Mouse (Mus musculus): ENCODE results near the gene Rars. TPM values are rescaled to one million over a fixed set of nuclear protein-coding genes. Genes with fewer than 3 reads are reported as not detected.
A peak's percentile ranks its signal among the peaks of the same experiment; 100 is the strongest.

The Rars gene
- total and polyA plus RNA-seq, 2 experiments from 2014 or later = 27.4 to 56.6 TPM

- no peak for TF ChIP-seq CTCF (IDR thresholded peaks at IDR 0.05; ENCODE audit: low read depth)
- WGBS = 43% methylated on average over 2 of the region's 2 CpGs
- Histone ChIP-seq H3K9me3 (ENCODE audit: low read length) (no peaks in the 10 kb centered on the region), H3K4me3 (ENCODE audit: low read length) (no peak overlapping the region), H3K27ac (no peak overlapping the region), H3K27me3 (ENCODE audit: insufficient read depth, low read length) (no peaks in the 10 kb centered on the region), H3K36me3 (ENCODE audit: insufficient read depth, low read length) (peaks cover 23% of the 10 kb centered on the region; the same call in 1 of the 2 replicates), H3K9ac (replicated peaks; ENCODE audit: low read length) (no peak overlapping the region), H3K4me2 (ENCODE audit: low read depth, low read length) (no peak overlapping the region), H3K4me1 (ENCODE audit: insufficient read depth, low read length) (no peaks in the 10 kb centered on the region)
- ATAC-seq (no peak), DNase-seq (ENCODE audit: low spot score) (no peak)
Observed at GRCm38 (mm10) chr11:35788443-35788842, 45.9 kb downstream of the Rars start.

GRCm38 (mm10) chr11:35784537-35784936 is 49.8 kb downstream of the Rars start:
- Histone ChIP-seq H3K27me3 (ENCODE audit: insufficient read depth, low read length) (no peaks in the 10 kb centered on the region), H3K4me2 (ENCODE audit: low read depth, low read length) (no peak overlapping the region), H3K9ac (replicated peaks; ENCODE audit: low read length) (no peak overlapping the region), H3K36me3 (ENCODE audit: insufficient read depth, low read length) (peaks cover 38% of the 10 kb centered on the region), H3K4me3 (ENCODE audit: low read length) (no peak overlapping the region), H3K9me3 (ENCODE audit: low read length) (no peaks in the 10 kb centered on the region), H3K4me1 (ENCODE audit: insufficient read depth, low read length) (no peaks in the 10 kb centered on the region), H3K27ac (no peak overlapping the region)
- ATAC-seq (no peak), DNase-seq (ENCODE audit: low spot score) (no peak)
- WGBS = 99% methylated on average over 4 of the region's 4 CpGs
- TF ChIP-seq CTCF (IDR thresholded peaks at IDR 0.05; ENCODE audit: low read depth) = peak; percentile 20; the same call in 1 of the 2 replicates

- WGBS = 93% methylated on average over 3 of the region's 3 CpGs
- H3K4me2 ChIP-seq (ENCODE audit: low read depth, low read length) = no peak overlapping the region
- H3K4me1 ChIP-seq (ENCODE audit: insufficient read depth, low read length) = no peaks in the 10 kb centered on the region
- H3K9me3 ChIP-seq (ENCODE audit: low read length) = no peaks in the 10 kb centered on the region
- H3K27me3 ChIP-seq (ENCODE audit: insufficient read depth, low read length) = no peaks in the 10 kb centered on the region
- H3K4me3 ChIP-seq (ENCODE audit: low read length) = no peak overlapping the region
- no peak for TF ChIP-seq CTCF (IDR thresholded peaks at IDR 0.05; ENCODE audit: low read depth)
- no peak overlapping the region for H3K9ac ChIP-seq (replicated peaks; ENCODE audit: low read length)
- H3K27ac ChIP-seq = no peak overlapping the region
- DNase-seq (ENCODE audit: low spot score) = no peak
- H3K36me3 ChIP-seq (ENCODE audit: insufficient read depth, low read length) = peaks cover 44% of the 10 kb centered on the region
- ATAC-seq = no peak
Observed at GRCm38 (mm10) chr11:35784002-35784401, 50.3 kb downstream of the Rars start.

- no peaks in the 10 kb centered on the region for H3K9me3 ChIP-seq (ENCODE audit: low read length)
- 88% methylated on average over 5 of the region's 5 CpGs for WGBS
- H3K4me2 ChIP-seq (ENCODE audit: low read depth, low read length) = no peak overlapping the region
- no peak for DNase-seq (ENCODE audit: low spot score)
- no peaks in the 10 kb centered on the region for H3K27me3 ChIP-seq (ENCODE audit: insufficient read depth, low read length)
- no peak overlapping the region for H3K27ac ChIP-seq
- H3K4me1 ChIP-seq (ENCODE audit: insufficient read depth, low read length) = no peaks in the 10 kb centered on the region
- peaks cover 52% of the 10 kb centered on the region for H3K36me3 ChIP-seq (ENCODE audit: insufficient read depth, low read length)
- TF ChIP-seq CTCF (IDR thresholded peaks at IDR 0.05; ENCODE audit: low read depth) = peak; percentile 33
- no peak overlapping the region for H3K4me3 ChIP-seq (ENCODE audit: low read length)
- ATAC-seq = no peak
- no peak overlapping the region for H3K9ac ChIP-seq (replicated peaks; ENCODE audit: low read length)
Observed at GRCm38 (mm10) chr11:35783038-35783437, 51.3 kb downstream of the Rars start.

- no peak overlapping the region for H3K27ac ChIP-seq
- H3K27me3 ChIP-seq (ENCODE audit: insufficient read depth, low read length) = no peaks in the 10 kb centered on the region
- no peak overlapping the region for H3K4me3 ChIP-seq (ENCODE audit: low read length)
- peaks cover 58% of the 10 kb centered on the region for H3K36me3 ChIP-seq (ENCODE audit: insufficient read depth, low read length)
- no peak for DNase-seq (ENCODE audit: low spot score)
- TF ChIP-seq CTCF (IDR thresholded peaks at IDR 0.05; ENCODE audit: low read depth) = no peak
- H3K4me1 ChIP-seq (ENCODE audit: insufficient read depth, low read length) = no peaks in the 10 kb centered on the region
- no peak overlapping the region for H3K4me2 ChIP-seq (ENCODE audit: low read depth, low read length)
- no peak overlapping the region for H3K9ac ChIP-seq (replicated peaks; ENCODE audit: low read length)
- WGBS = 97% methylated on average over 3 of the region's 3 CpGs
- no peak for ATAC-seq
- no peaks in the 10 kb centered on the region for H3K9me3 ChIP-seq (ENCODE audit: low read length)
Observed at GRCm38 (mm10) chr11:35782444-35782843, 51.9 kb downstream of the Rars start.

- ATAC-seq = no peak
- WGBS = 83% methylated on average over 3 of the region's 3 CpGs
- no peak overlapping the region for H3K4me2 ChIP-seq (ENCODE audit: low read depth, low read length)
- H3K4me3 ChIP-seq (ENCODE audit: low read length) = no peak overlapping the region
- no peaks in the 10 kb centered on the region for H3K27me3 ChIP-seq (ENCODE audit: insufficient read depth, low read length)
- no peak overlapping the region for H3K27ac ChIP-seq
- no peak for TF ChIP-seq CTCF (IDR thresholded peaks at IDR 0.05; ENCODE audit: low read depth)
- no peak overlapping the region for H3K9ac ChIP-seq (replicated peaks; ENCODE audit: low read length)
- H3K9me3 ChIP-seq (ENCODE audit: low read length) = no peaks in the 10 kb centered on the region
- peaks cover 56% of the 10 kb centered on the region for H3K36me3 ChIP-seq (ENCODE audit: insufficient read depth, low read length)
- no peak for DNase-seq (ENCODE audit: low spot score)
- H3K4me1 ChIP-seq (ENCODE audit: insufficient read depth, low read length) = no peaks in the 10 kb centered on the region
Observed at GRCm38 (mm10) chr11:35780336-35780735, 54.0 kb downstream of the Rars start.

- WGBS = 90% methylated on average over 3 of the region's 3 CpGs
- no peak overlapping the region for H3K27ac ChIP-seq
- H3K4me1 ChIP-seq (ENCODE audit: insufficient read depth, low read length) = no peaks in the 10 kb centered on the region
- H3K4me2 ChIP-seq (ENCODE audit: low read depth, low read length) = no peak overlapping the region
- H3K9ac ChIP-seq (replicated peaks; ENCODE audit: low read length) = no peak overlapping the region
- TF ChIP-seq CTCF (IDR thresholded peaks at IDR 0.05; ENCODE audit: low read depth) = no peak
- no peaks in the 10 kb centered on the region for H3K9me3 ChIP-seq (ENCODE audit: low read length)
- no peak for DNase-seq (ENCODE audit: low spot score)
- peaks cover 20% of the 10 kb centered on the region for H3K36me3 ChIP-seq (ENCODE audit: insufficient read depth, low read length)
- no peaks in the 10 kb centered on the region for H3K27me3 ChIP-seq (ENCODE audit: insufficient read depth, low read length)
- no peak overlapping the region for H3K4me3 ChIP-seq (ENCODE audit: low read length)
- ATAC-seq = no peak
Observed at GRCm38 (mm10) chr11:35776452-35776851, 57.9 kb downstream of the Rars start.

Measured in hindbrain, postnatal 0 days (tissue).